Mouse (Mus musculus): ENCODE results near the gene Miga1. TPM values are rescaled to one million over a fixed set of nuclear protein-coding genes. Genes with fewer than 3 reads are reported as not detected.

Miga1 gene
- polyA plus RNA-seq, 1 experiment = 50.7 TPM

DNA sequence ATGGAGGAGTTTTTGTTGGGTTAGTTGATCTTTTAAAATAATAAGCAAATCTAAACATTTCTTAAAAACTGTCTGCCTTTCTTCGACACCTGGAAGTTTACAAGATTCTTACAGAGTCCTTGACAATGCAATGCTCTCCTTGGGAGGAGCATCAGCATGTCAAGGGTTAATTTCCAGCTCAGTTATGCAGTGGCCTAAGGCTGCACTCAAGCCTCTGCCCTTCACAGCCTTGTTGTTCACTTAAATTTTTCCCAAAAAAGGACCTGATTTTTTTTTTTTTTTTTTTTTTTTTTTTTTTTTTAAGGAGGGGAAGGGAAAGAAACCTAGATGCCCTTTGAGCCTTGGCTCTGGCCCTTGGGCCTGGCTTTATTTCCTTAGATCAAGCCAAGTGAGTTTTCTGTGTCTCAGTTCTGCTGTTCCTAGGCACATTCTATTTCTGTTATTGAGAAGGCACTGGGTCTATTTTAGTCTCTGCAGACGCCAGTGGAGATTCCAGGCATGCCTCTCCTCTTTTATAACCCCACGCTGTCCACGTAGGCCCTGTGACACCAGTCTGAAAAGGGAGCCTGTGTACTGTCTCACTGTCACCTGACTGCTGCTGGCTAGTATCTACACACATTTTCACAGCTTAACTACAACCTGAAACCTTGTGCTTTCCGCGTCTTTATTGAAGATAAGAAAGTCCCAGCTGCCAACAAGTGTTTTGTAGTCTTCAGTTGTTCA is 36.0 kb downstream of the Miga1 start:
- no peak overlapping the region for H3K9ac ChIP-seq (ENCODE audit: low read depth, poor library complexity, severe bottlenecking)
- no peaks in the 10 kb centered on the region for H3K4me1 ChIP-seq (ENCODE audit: control insufficient read depth, insufficient read depth, low read length)
- no peak overlapping the region for H3K4me3 ChIP-seq (ENCODE audit: low read depth, low read length)
- H3K9me3 ChIP-seq (replicated peaks; ENCODE audit: control insufficient read depth, insufficient read depth, low read length, poor library complexity, severe bottlenecking) = no peaks in the 10 kb centered on the region
- no peaks in the 10 kb centered on the region; the same call in 1 of the 2 replicates for H3K36me3 ChIP-seq (ENCODE audit: control insufficient read depth, insufficient read depth, low read length, poor library complexity, severe bottlenecking)
- no peaks in the 10 kb centered on the region for H3K27me3 ChIP-seq (ENCODE audit: control insufficient read depth, insufficient read depth, low read length, poor library complexity, severe bottlenecking)
- H3K27ac ChIP-seq (ENCODE audit: insufficient read depth, low read length) = no peak overlapping the region
- no peak for TF ChIP-seq EP300 (IDR thresholded peaks at IDR 0.05; ENCODE audit: insufficient read depth, low read depth, low read length)
- no peak for TF ChIP-seq CTCF (IDR thresholded peaks at IDR 0.05; ENCODE audit: low read depth, low read length)
- no peak for TF ChIP-seq POLR2A (IDR thresholded peaks at IDR 0.05; ENCODE audit: insufficient read depth, low read length)

DNA sequence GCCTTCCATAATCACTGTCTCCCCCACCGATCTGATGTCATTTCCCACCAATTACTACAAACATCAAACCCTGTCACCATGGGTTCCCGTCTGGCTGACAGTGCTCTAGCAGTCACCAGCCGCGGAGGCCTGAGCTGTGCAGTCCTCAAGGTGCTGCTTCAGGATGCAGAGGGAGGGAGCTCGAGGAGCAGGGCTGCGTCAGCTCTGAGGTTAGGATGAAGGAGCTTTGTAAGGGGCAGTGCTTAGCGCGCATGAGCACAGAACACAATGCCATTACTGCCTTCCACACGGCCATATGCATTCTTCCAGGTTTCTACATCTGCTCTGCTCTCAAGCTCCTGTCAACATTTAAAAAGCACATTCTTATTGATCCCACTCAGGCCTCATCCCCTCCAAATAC is 37.2 kb downstream of the Miga1 start:
- H3K4me1 ChIP-seq (ENCODE audit: control insufficient read depth, insufficient read depth, low read length) = no peaks in the 10 kb centered on the region
- H3K27me3 ChIP-seq (ENCODE audit: control insufficient read depth, insufficient read depth, low read length, poor library complexity, severe bottlenecking) = no peaks in the 10 kb centered on the region
- TF ChIP-seq EP300 (IDR thresholded peaks at IDR 0.05; ENCODE audit: insufficient read depth, low read depth, low read length) (no peak), POLR2A (IDR thresholded peaks at IDR 0.05; ENCODE audit: insufficient read depth, low read length) (no peak), CTCF (IDR thresholded peaks at IDR 0.05; ENCODE audit: low read depth, low read length) (no peak)
- no peak overlapping the region for H3K4me3 ChIP-seq (ENCODE audit: low read depth, low read length)
- H3K9ac ChIP-seq (ENCODE audit: low read depth, poor library complexity, severe bottlenecking) = no peak overlapping the region
- H3K27ac ChIP-seq (ENCODE audit: insufficient read depth, low read length) = no peak overlapping the region
- H3K9me3 ChIP-seq (replicated peaks; ENCODE audit: control insufficient read depth, insufficient read depth, low read length, poor library complexity, severe bottlenecking) = no peaks in the 10 kb centered on the region
- no peaks in the 10 kb centered on the region; the same call in 1 of the 2 replicates for H3K36me3 ChIP-seq (ENCODE audit: control insufficient read depth, insufficient read depth, low read length, poor library complexity, severe bottlenecking)

DNA sequence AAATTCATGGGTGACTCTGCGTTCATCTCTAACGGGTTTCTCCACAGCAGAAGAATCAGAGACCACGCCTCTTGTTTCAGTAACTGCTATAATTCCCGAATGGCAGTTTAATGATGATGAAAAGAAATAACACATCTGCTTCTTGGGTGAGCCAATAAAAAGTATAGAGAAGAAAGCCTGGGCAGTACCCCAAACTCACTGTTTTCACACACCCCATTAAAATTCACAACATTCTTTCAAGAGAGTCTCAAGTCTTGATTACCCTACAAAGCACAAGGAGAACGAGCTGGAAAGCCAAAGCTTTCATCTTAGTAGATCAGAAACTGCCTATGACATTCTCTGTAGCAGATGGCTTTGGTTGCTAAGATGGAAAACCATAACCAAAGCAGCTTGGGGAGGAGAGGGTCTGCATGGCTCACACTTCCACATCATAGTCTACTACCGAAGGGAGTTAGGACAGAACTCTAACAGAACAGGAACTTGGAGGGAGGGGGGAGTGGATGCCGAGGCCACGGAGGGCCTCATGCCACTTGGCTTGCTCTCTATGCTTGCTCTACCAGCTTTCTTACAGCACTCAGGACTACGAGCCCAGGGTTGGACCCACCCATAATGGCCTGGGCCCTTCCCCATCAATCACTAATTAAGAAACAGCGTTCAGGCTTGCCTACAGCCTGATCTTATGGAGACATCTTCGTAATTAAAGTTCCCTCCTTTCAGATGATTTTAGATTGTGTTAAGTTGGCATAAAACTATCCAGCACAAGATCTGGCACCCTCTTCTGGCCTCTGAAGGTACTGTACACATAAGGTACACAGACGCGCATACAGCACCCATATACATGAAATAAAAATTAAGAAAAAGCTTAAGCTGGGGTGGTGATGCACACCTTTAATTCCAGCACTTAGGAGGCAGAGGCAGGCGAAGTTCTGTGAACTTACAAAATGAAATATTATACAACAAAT is 39.5 kb downstream of the Miga1 start:
- H3K4me1 ChIP-seq (ENCODE audit: control insufficient read depth, insufficient read depth, low read length) = no peaks in the 10 kb centered on the region
- H3K9me3 ChIP-seq (replicated peaks; ENCODE audit: control insufficient read depth, insufficient read depth, low read length, poor library complexity, severe bottlenecking) = no peaks in the 10 kb centered on the region
- TF ChIP-seq POLR2A (IDR thresholded peaks at IDR 0.05; ENCODE audit: insufficient read depth, low read length) = no peak
- no peak for TF ChIP-seq EP300 (IDR thresholded peaks at IDR 0.05; ENCODE audit: insufficient read depth, low read depth, low read length)
- no peak for TF ChIP-seq CTCF (IDR thresholded peaks at IDR 0.05; ENCODE audit: low read depth, low read length)
- no peak overlapping the region for H3K4me3 ChIP-seq (ENCODE audit: low read depth, low read length)
- H3K27ac ChIP-seq (ENCODE audit: insufficient read depth, low read length) = no peak overlapping the region
- H3K9ac ChIP-seq (ENCODE audit: low read depth, poor library complexity, severe bottlenecking) = no peak overlapping the region
- peaks cover 5% of the 10 kb centered on the region for H3K36me3 ChIP-seq (ENCODE audit: control insufficient read depth, insufficient read depth, low read length, poor library complexity, severe bottlenecking)
- H3K27me3 ChIP-seq (ENCODE audit: control insufficient read depth, insufficient read depth, low read length, poor library complexity, severe bottlenecking) = no peaks in the 10 kb centered on the region

DNA sequence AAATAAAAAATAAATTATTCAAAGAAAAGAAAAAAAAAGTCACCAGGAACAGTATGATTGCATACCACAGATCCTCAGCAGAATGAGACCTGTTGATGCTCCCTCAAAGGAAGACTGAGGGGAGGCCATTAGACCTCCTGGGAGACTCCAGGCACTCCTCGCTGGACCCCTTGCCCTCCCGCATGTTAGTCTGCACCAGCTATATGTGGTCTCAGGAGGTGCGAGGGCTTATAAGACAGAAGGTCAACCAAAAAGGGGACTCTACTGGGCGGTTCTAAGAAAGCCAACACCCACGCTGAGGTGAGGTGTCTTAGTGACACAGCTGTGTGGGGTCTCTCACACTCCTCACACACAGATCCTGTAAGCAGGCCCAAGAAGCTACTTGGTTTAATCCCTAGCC is 44.3 kb downstream of the Miga1 start:
- peaks cover 9% of the 10 kb centered on the region for H3K36me3 ChIP-seq (ENCODE audit: control insufficient read depth, insufficient read depth, low read length, poor library complexity, severe bottlenecking)
- no peaks in the 10 kb centered on the region for H3K4me1 ChIP-seq (ENCODE audit: control insufficient read depth, insufficient read depth, low read length)

DNA sequence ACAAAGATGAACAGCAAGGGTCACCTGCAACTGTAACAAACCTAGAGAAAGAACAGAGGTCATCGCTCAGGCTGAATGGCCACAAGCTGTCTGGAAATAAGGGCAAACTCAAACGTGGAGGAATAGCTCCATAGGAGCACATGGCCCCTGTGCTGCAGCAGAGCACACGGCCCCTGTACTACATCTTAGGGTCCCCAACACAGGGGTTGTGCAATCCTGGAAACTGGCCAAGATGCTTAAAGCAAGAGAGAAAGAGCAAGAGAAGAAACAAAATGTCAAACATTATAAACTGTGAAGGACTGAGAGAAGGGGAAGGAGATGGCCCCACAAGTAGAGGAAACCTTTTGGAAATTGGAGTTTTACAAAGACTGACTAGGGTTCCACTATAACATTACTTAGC is 45.8 kb downstream of the Miga1 start:
- Histone ChIP-seq H3K36me3 (ENCODE audit: control insufficient read depth, insufficient read depth, low read length, poor library complexity, severe bottlenecking) (peaks cover 9% of the 10 kb centered on the region), H3K9ac (ENCODE audit: low read depth, poor library complexity, severe bottlenecking) (no peak overlapping the region)

More for the DNA sequence above, 44.3 kb downstream of the Miga1 start:
- Histone ChIP-seq H3K27ac (ENCODE audit: insufficient read depth, low read length) (no peak overlapping the region), H3K9me3 (replicated peaks; ENCODE audit: control insufficient read depth, insufficient read depth, low read length, poor library complexity, severe bottlenecking) (no peaks in the 10 kb centered on the region), H3K4me3 (ENCODE audit: low read depth, low read length) (no peak overlapping the region), H3K27me3 (ENCODE audit: control insufficient read depth, insufficient read depth, low read length, poor library complexity, severe bottlenecking) (no peaks in the 10 kb centered on the region), H3K9ac (ENCODE audit: low read depth, poor library complexity, severe bottlenecking) (no peak overlapping the region)
- TF ChIP-seq CTCF (IDR thresholded peaks at IDR 0.05; ENCODE audit: low read depth, low read length) = no peak
- no peak for TF ChIP-seq POLR2A (IDR thresholded peaks at IDR 0.05; ENCODE audit: insufficient read depth, low read length)
- TF ChIP-seq EP300 (IDR thresholded peaks at IDR 0.05; ENCODE audit: insufficient read depth, low read depth, low read length) = no peak

More for the DNA sequence above, 45.8 kb downstream of the Miga1 start:
- Histone ChIP-seq H3K4me3 (ENCODE audit: low read depth, low read length) (no peak overlapping the region), H3K27ac (ENCODE audit: insufficient read depth, low read length) (no peak overlapping the region), H3K4me1 (ENCODE audit: control insufficient read depth, insufficient read depth, low read length) (no peaks in the 10 kb centered on the region), H3K27me3 (ENCODE audit: control insufficient read depth, insufficient read depth, low read length, poor library complexity, severe bottlenecking) (no peaks in the 10 kb centered on the region), H3K9me3 (replicated peaks; ENCODE audit: control insufficient read depth, insufficient read depth, low read length, poor library complexity, severe bottlenecking) (no peaks in the 10 kb centered on the region)
- no peak for TF ChIP-seq EP300 (IDR thresholded peaks at IDR 0.05; ENCODE audit: insufficient read depth, low read depth, low read length)
- no peak for TF ChIP-seq CTCF (IDR thresholded peaks at IDR 0.05; ENCODE audit: low read depth, low read length)
- TF ChIP-seq POLR2A (IDR thresholded peaks at IDR 0.05; ENCODE audit: insufficient read depth, low read length) = no peak

Data from ES-Bruce4 (cell line).